Mouse (Mus musculus) myocyte (in vitro differentiated cells): ENCODE measurements around the gene Arg2. TPM values are rescaled to one million over a fixed set of nuclear protein-coding genes. Genes with fewer than 3 reads are reported as not detected.

Source experiments
- H3K27me3 ChIP-seq: one replicate; pipeline ENCODE4 v1.6.1; 2011; ENCODE audit not compliant: control insufficient read depth, insufficient read depth, insufficient read length
- H3K36me3 ChIP-seq: one replicate; pipeline ENCODE4 v1.6.1; 2011; ENCODE audit not compliant: control insufficient read depth, insufficient read depth
- H3K4me2 ChIP-seq: one replicate; pipeline ENCODE4 v1.6.1; 2011; ENCODE audit warnings: low read depth, control low read depth
- H3K4me3 ChIP-seq: one replicate; pipeline ENCODE4 v1.5.1; 2011; ENCODE audit warnings: mild to moderate bottlenecking, control low read depth, moderate library complexity
- H3K79me2 ChIP-seq: one replicate; pipeline ENCODE4 v1.6.1; 2011; ENCODE audit not compliant: control insufficient read depth, insufficient read depth
- H3ac ChIP-seq: one replicate; pipeline ENCODE4 v1.6.1; 2011; ENCODE audit not compliant: control insufficient read depth, insufficient read length
- CEBPB ChIP-seq: IDR thresholded peaks from 2 replicates; pipeline ENCODE4 v1.6.1; 2011; ENCODE audit warnings: mild to moderate bottlenecking, moderate library complexity; ENCODE audit not compliant: poor library complexity, insufficient read depth, severe bottlenecking
- E2F4 ChIP-seq: IDR thresholded peaks from one replicate; pipeline ENCODE4 v1.6.1; 2011; ENCODE audit warnings: mild to moderate bottlenecking, control low read depth, moderate library complexity; ENCODE audit not compliant: insufficient read depth
- MAX ChIP-seq: IDR thresholded peaks from one replicate; pipeline ENCODE4 v1.6.1; 2011; ENCODE audit warnings: low read depth, mild to moderate bottlenecking, control low read depth
- MYOD1 ChIP-seq, 3 experiments: IDR thresholded peaks; one replicate each; pipeline ENCODE4 v1.6.1; 2011; ENCODE audit warnings: control low read depth in 2 of 3, low read depth in 2 of 3, mild to moderate bottlenecking in 2 of 3, moderate library complexity in 1 of 3; ENCODE audit not compliant: insufficient read length in 2 of 3, control insufficient read depth in 1 of 3
- MYOG ChIP-seq, 3 experiments: IDR thresholded peaks; one replicate each; pipeline ENCODE4 v1.6.1; 2011; ENCODE audit warnings: control low read depth in 2 of 3, low read depth in 2 of 3, mild to moderate bottlenecking in 2 of 3; ENCODE audit not compliant: insufficient read length in 2 of 3, control insufficient read depth in 1 of 3, insufficient read depth in 1 of 3
- POLR2A ChIP-seq: IDR thresholded peaks from one replicate; pipeline ENCODE4 v1.6.1; 2011; ENCODE audit warnings: low read depth, mild to moderate bottlenecking, control low read depth, moderate library complexity; ENCODE audit not compliant: insufficient read length
- POLR2AphosphoS2 ChIP-seq: IDR thresholded peaks from one replicate; pipeline ENCODE4 v1.6.1; 2011; ENCODE audit warnings: low read depth, control low read depth; ENCODE audit not compliant: insufficient read length
- REST ChIP-seq: IDR thresholded peaks from one replicate; pipeline ENCODE4 v1.6.1; 2011; ENCODE audit warnings: mild to moderate bottlenecking, control low read depth, moderate library complexity; ENCODE audit not compliant: insufficient read depth, insufficient read length
- SRF ChIP-seq: IDR thresholded peaks from one replicate; pipeline ENCODE4 v1.6.1; 2011; ENCODE audit warnings: low read depth; ENCODE audit not compliant: control insufficient read depth, insufficient read length
- TCF12 ChIP-seq: IDR thresholded peaks from one replicate; pipeline ENCODE4 v1.6.1; 2011; ENCODE audit warnings: mild to moderate bottlenecking, control low read depth; ENCODE audit not compliant: poor library complexity, insufficient read depth, severe bottlenecking
- TCF3 ChIP-seq: IDR thresholded peaks from one replicate; pipeline ENCODE4 v1.6.1; 2011; ENCODE audit warnings: low read depth, control low read depth; ENCODE audit not compliant: insufficient read length
- USF1 ChIP-seq: IDR thresholded peaks from one replicate; pipeline ENCODE4 v1.6.1; 2011; ENCODE audit warnings: low read depth, mild to moderate bottlenecking, control low read depth, moderate library complexity
- polyA plus RNA-seq: library from polyadenylated mRNA; unstranded; fragments of >200 nt; fragmentation: generic; extraction: Trizol; gene quantifications from one replicate; pipeline ENCODE4 v1.2.1, GENCODE M21; 2012; ENCODE audit warnings: missing spikeins

Gene Arg2
- polyA plus RNA-seq, 1 experiment: 0.04 TPM

- Histone ChIP-seq H3K79me2 (no peaks in the 10 kb centered on the region), H3K4me3 (no peak overlapping the region), H3K27me3 (no peaks in the 10 kb centered on the region), H3K4me2 (no peak overlapping the region), H3ac (no peak overlapping the region), H3K36me3 (no peaks in the 10 kb centered on the region)
- no peak for TF ChIP-seq REST
- no peak for TF ChIP-seq TCF12
- no peak for TF ChIP-seq POLR2A
- no peak for TF ChIP-seq E2F4
- no peak for TF ChIP-seq CEBPB
- no peak for TF ChIP-seq SRF
- TF ChIP-seq MYOD1 (IDR thresholded peaks at IDR 0.05; ENCODE audit: control insufficient read depth in 1 of 3, insufficient read length in 2 of 3, low read depth in 2 of 3): no peak
- no peak for TF ChIP-seq MYOG (IDR thresholded peaks at IDR 0.05; ENCODE audit: control insufficient read depth in 1 of 3, insufficient read depth in 1 of 3, insufficient read length in 2 of 3, low read depth in 2 of 3)
- TF ChIP-seq USF1: no peak
- no peak for TF ChIP-seq POLR2AphosphoS2
- TF ChIP-seq TCF3: no peak
- TF ChIP-seq MAX: no peak
Observed at GRCm38 (mm10) chr12:79104544-79104943, 26.0 kb upstream of the Arg2 start.

GRCm38 (mm10) chr12:79105312-79105711, 25.3 kb upstream of the Arg2 start:
- H3K36me3 ChIP-seq: no peaks in the 10 kb centered on the region
- H3K79me2 ChIP-seq: no peaks in the 10 kb centered on the region
- no peak overlapping the region for H3K4me2 ChIP-seq
- no peak for TF ChIP-seq E2F4
- no peak for TF ChIP-seq TCF12
- no peak overlapping the region for H3K4me3 ChIP-seq
- H3ac ChIP-seq: no peak overlapping the region
- H3K27me3 ChIP-seq: peaks cover 2% of the 10 kb centered on the region

- TF ChIP-seq CEBPB: no peak
- no peak for TF ChIP-seq MAX
- no peak for TF ChIP-seq TCF3
- no peak for TF ChIP-seq MYOD1 (IDR thresholded peaks at IDR 0.05; ENCODE audit: control insufficient read depth in 1 of 3, insufficient read length in 2 of 3, low read depth in 2 of 3)
- TF ChIP-seq SRF: no peak
- no peak for TF ChIP-seq MYOG (IDR thresholded peaks at IDR 0.05; ENCODE audit: control insufficient read depth in 1 of 3, insufficient read depth in 1 of 3, insufficient read length in 2 of 3, low read depth in 2 of 3)
- no peak for TF ChIP-seq TCF12
- TF ChIP-seq USF1: no peak
- no peak for TF ChIP-seq POLR2A
- TF ChIP-seq E2F4: no peak
- TF ChIP-seq REST: no peak
- TF ChIP-seq POLR2AphosphoS2: no peak
Observed at GRCm38 (mm10) chr12:79118991-79119390, 11.6 kb upstream of the Arg2 start.

DNA sequence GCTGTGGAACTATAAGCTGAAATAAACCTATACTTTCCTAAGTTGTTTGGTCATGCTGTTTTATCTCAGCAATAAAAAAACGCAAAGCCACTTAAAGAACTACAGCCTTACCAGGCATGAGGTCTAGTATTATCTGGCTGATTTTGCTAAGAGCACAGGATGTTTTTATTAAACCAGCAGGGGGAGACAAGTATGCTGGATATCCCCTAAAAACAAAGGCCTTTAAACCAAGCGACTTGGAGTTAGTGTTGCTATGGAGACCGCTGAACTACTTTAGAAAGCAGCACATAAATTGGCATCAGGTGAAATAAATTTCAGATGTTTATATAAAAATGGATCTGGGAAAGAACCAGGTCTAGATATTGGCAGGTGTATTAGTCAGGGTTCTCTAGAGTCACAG, 7.8 kb upstream of the Arg2 start:
- Histone ChIP-seq H3K4me2 (no peak overlapping the region), H3ac (no peak overlapping the region), H3K36me3 (no peaks in the 10 kb centered on the region), H3K4me3 (no peak overlapping the region), H3K79me2 (no peaks in the 10 kb centered on the region), H3K27me3 (peaks cover 14% of the 10 kb centered on the region)
- TF ChIP-seq MYOD1 (IDR thresholded peaks at IDR 0.05; ENCODE audit: control insufficient read depth in 1 of 3, insufficient read length in 2 of 3, low read depth in 2 of 3) (no peak), POLR2AphosphoS2 (no peak), TCF3 (no peak), CEBPB (no peak), MYOG (IDR thresholded peaks at IDR 0.05; ENCODE audit: control insufficient read depth in 1 of 3, insufficient read depth in 1 of 3, insufficient read length in 2 of 3, low read depth in 2 of 3) (no peak), USF1 (no peak), POLR2A (no peak), REST (no peak), SRF (no peak), MAX (no peak), E2F4 (no peak), TCF12 (no peak)

More at GRCm38 (mm10) chr12:79118991-79119390, 11.6 kb upstream of the Arg2 start:
- Histone ChIP-seq H3K27me3 (peaks cover 14% of the 10 kb centered on the region), H3K36me3 (no peaks in the 10 kb centered on the region), H3ac (no peak overlapping the region), H3K4me3 (no peak overlapping the region), H3K79me2 (no peaks in the 10 kb centered on the region), H3K4me2 (no peak overlapping the region)

DNA sequence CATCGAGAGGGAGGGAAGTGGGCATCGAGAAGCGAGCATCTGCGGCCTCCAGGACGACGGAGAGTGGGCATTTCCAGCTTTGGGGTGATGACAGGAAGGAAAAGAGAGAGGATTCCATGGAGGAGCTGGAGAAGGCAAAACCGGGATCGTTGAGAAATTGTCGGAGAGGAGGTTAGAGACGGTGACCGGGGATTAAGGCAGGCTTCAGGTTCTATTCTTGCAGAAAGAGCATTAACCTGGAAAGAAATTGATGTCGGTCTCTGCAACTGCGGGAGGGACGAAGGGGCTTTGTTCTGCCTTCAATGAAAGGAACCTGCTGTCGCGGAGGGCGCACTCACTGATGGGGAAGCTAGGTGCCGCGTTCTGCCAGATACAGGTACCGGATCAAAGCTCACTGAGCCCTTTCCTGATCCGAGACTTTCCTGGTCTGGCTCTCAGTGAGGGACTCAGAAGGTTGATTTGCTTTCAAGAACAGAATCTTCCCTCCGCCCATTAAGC, 650 bp downstream of the Arg2 start:
- H3K79me2 ChIP-seq: no peaks in the 10 kb centered on the region
- peaks cover 24% of the 10 kb centered on the region for H3K27me3 ChIP-seq
- peak overlapping the region; percentile 70 for H3K4me2 ChIP-seq
- TF ChIP-seq SRF (no peak), MAX (no peak), MYOD1 (IDR thresholded peaks at IDR 0.05; ENCODE audit: control insufficient read depth in 1 of 3, insufficient read length in 2 of 3, low read depth in 2 of 3) (no peak), POLR2AphosphoS2 (no peak), POLR2A (no peak), CEBPB (no peak), USF1 (no peak), TCF12 (no peak), E2F4 (no peak)
- no peak overlapping the region for H3ac ChIP-seq
- H3K36me3 ChIP-seq: no peaks in the 10 kb centered on the region
- no peak overlapping the region for H3K4me3 ChIP-seq
